Mouse (Mus musculus) megakaryocyte, embryonic 14.5 days (primary cell): ENCODE results near the gene Tub.

ENCODE experiments used
- FLI1 ChIP-seq: IDR thresholded peaks from 2 replicates; pipeline ENCODE4 v1.6.1; 2012; ENCODE audit warnings: low read length, inconsistent platforms, mixed read lengths
- GATA1 ChIP-seq: IDR thresholded peaks from 3 replicates; pipeline ENCODE4 v1.6.1; 2012; ENCODE audit warnings: mixed read lengths, low read length, inconsistent platforms, borderline replicate concordance

DNA sequence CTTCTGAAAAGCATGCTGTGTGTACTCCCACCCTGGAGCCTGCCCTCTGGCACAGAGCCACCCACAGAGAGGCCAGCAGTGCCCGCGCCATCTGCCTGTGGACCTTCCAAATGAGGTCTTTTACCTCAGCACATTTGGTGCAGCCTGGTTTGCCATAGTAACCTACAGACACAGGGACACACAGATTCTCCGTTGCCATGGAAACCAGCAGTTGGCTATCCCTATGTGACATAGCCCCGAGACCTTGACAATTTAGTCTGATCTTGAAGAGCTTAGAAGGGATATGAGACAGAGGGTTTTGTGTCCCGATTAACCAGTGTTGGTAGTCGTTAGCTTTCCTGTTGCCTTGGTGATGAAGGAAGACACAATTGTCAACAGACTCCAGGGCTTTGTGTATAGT lies 22.1 kb downstream of the Tub start:
- TF ChIP-seq FLI1 (no peak), GATA1 (no peak)
